Mouse (Mus musculus) spleen, adult 2 months (tissue): ENCODE data around the gene Dpyd. TPM values are rescaled to one million over a fixed set of nuclear protein-coding genes. Genes with fewer than 3 reads are reported as not detected.

Experiments used
- DNase-seq, 2 experiments: peaks; one replicate each; pipeline versions ENCODE4 v3.0.0 to v3.0.0-alpha.2; 2012 to 2021; ENCODE audit warnings: low spot score in 2 of 2, low read depth in 1 of 2
- H3K27ac ChIP-seq: fragments of 200-500 bp; 2 replicates; pipeline ENCODE4 v1.5.1; 2012; ENCODE audit warnings: low read length, inconsistent platforms; ENCODE audit not compliant: insufficient read depth
- H3K27me3 ChIP-seq: fragments of 200-500 bp; 2 replicates; pipeline ENCODE4 v1.6.1; 2012; ENCODE audit warnings: mild to moderate bottlenecking, moderate library complexity, low read length, inconsistent platforms; ENCODE audit not compliant: control insufficient read depth, insufficient read depth
- H3K36me3 ChIP-seq: fragments of 200-500 bp; 2 replicates; pipeline ENCODE4 v1.6.1; 2012; ENCODE audit warnings: mild to moderate bottlenecking, low read length, inconsistent platforms; ENCODE audit not compliant: control insufficient read depth, insufficient read depth
- H3K4me1 ChIP-seq: fragments of 200-500 bp; 2 replicates; pipeline ENCODE4 v1.6.1; 2011; ENCODE audit warnings: inconsistent platforms; ENCODE audit not compliant: control insufficient read depth, insufficient read depth, insufficient read length
- H3K4me3 ChIP-seq: fragments of 200-500 bp; 2 replicates; pipeline ENCODE4 v1.5.1; 2011; ENCODE audit warnings: mild to moderate bottlenecking, inconsistent platforms; ENCODE audit not compliant: insufficient read depth, insufficient read length; ENCODE audit errors: extremely low read depth
- CTCF ChIP-seq: fragments of 200-500 bp; IDR thresholded peaks from 2 replicates; pipeline ENCODE4 v1.5.1; 2011; ENCODE audit warnings: mild to moderate bottlenecking, inconsistent platforms; ENCODE audit not compliant: insufficient read depth, insufficient read length, insufficient replicate concordance; ENCODE audit errors: extremely low read depth
- POLR2A ChIP-seq: fragments of 200-500 bp; IDR thresholded peaks from 2 replicates; pipeline ENCODE4 v1.6.1; 2011; ENCODE audit warnings: low read depth, low read length, inconsistent platforms
- WGBS: fragments of 180-500 bp; shearing (Covaris S2); methylation state at CpG from one replicate; pipeline ENCODE4 v1.1.7; 2018; 5-methylcytosine and 5-hydroxymethylcytosine counted together
- polyA plus RNA-seq: library from polyadenylated mRNA; depleted of rRNA; stranded (reverse); fragments of >200 nt; gene quantifications from 2 replicates; pipeline ENCODE4 v1.2.3, GENCODE M21; 2012

Dpyd gene
- polyA plus RNA-seq, 1 experiment = 0.26 TPM

DNA sequence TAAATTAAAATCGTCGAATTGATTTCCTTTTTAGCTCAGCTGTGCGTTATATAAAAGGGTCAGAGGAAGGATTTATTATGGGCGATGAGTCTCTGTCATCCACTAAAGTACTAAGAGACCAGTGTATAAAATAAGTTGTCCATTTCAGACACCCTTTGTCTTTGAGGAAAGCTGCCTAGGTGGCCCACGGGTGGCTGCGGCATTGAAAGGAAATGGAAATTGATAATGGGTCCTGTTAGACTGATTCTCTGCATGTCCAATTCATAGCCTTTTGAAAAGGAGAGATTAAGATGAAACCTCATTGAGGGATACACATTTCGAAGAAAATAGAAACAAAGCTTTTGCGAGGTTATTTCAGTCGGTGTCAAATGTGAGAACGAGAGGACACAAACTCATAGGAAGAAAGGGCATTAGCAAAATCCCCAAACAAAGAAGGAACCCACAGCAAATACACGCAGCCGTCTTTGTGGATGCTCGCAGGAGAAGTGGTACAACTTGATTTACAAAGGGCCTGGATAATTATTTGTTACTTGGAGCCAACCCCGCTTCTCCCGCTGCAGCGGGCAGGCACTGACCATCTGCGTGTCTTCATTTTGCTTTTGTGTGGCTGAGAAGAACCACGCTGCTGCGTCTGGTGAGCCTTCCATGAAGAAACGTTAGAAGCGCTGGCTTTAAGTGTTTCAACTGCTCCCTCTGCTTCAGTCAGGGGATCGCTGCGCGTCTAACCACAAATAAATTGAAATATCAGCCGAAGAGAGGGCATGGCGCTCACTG, 825.6 kb downstream of the Dpyd start:
- TF ChIP-seq POLR2A = no peak
- TF ChIP-seq CTCF = no peak
- 87% methylated on average over 26 of the region's 26 CpGs for WGBS

DNA sequence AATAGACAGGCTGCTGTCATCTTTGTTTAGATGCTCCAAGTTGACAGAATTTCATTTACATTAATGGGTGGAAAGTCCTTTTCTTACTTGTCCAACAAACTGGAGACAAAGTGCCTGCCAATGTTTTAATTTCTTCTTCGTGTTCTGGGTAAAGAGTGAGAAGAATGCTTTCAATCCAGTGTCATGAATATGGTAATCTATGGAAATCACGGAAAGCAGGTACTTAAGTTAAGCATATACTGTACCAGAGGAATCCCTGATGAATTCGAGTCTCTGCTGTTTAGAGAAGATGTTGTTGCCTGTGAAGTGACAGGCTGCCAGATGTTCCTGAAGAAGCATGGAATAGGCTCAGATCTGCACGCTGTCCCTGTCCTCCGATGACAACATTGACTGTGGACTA, 835.3 kb downstream of the Dpyd start:
- Histone ChIP-seq H3K27ac (no peak overlapping the region), H3K4me3 (no peak overlapping the region), H3K36me3 (no peaks in the 10 kb centered on the region), H3K27me3 (no peaks in the 10 kb centered on the region), H3K4me1 (no peaks in the 10 kb centered on the region)
- WGBS = 63% methylated on average over 5 of the region's 5 CpGs
- TF ChIP-seq CTCF (no peak), POLR2A (no peak)
- DNase-seq = no peak

More for the DNA sequence above, 825.6 kb downstream of the Dpyd start:
- Histone ChIP-seq H3K4me1 (no peaks in the 10 kb centered on the region), H3K4me3 (no peak overlapping the region), H3K27me3 (no peaks in the 10 kb centered on the region), H3K36me3 (no peaks in the 10 kb centered on the region), H3K27ac (no peak overlapping the region)
- DNase-seq = no peak

DNA sequence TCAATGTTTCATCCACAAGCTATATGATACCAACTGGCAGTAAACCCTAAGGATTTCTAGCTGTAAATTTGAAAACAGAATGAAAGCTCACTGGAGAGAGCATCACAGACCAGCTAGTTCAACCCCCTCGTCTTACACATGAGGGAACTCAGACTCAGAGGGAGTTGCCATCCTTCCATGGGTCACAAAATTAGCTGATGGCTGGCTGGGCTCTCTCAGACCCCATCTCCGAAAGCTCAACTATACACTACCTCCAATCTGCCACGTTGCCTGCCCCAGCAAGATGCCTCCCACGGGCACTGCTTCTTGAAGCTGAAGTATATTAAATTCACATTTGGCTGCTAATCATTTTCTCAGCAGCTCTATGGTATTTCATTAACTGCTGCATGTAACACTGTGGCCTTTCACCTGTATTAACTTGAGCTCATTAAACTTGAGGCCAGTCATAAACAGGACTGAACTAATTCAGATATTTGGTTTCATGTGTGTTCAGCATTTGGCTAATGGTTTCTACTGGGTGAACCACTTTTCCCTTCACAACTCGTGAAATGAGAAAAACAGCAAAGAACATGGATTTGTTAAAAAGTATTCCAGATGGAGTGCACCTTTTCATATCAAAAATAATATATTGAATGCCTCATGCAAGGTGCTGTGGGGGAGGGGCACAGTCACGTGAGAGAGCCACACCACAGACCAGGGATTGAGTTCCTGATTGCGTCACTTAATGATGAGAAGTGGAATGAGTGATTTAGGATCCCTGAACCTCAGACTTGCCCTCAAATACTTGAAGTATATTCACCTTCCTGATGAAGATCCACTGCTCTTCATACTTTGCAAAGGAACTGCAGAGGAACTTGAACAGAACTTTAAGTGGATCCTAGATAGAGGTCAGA, 841.2 kb downstream of the Dpyd start:
- DNase-seq = no peak
- Histone ChIP-seq H3K27ac (no peak overlapping the region), H3K36me3 (no peaks in the 10 kb centered on the region), H3K27me3 (no peaks in the 10 kb centered on the region), H3K4me3 (no peak overlapping the region), H3K4me1 (no peaks in the 10 kb centered on the region)
- 69% methylated on average over 7 of the region's 7 CpGs for WGBS
- TF ChIP-seq POLR2A (no peak), CTCF (no peak)

DNA sequence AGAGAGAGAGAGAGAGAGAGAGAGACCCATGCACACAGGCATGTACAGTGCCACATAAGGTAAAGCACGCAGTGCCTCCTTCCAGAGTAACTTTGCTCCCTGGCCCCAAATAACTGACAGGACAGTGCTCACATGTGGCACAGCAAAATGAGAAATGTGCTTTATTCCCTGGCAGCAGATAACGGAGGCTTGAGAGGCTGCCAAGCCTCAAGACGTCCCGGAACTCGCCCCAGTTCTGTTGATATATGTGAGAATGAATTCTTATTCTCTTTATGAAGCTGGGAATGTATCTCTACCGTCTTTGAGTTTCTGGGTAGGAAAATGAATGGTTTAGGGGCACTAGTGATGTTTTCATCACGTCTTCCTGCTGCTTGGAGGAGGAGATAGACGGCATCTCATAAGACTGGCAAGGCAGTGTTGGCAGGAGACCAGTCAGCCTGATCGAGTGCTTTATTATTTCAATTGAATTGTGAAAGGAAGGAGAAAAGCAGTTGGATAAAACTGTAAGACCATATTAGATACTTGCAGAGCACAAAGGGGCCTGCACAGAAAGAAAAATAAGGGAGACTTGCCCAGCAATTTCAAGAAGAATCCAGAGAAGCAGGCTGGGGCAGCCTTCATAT, 857.3 kb downstream of the Dpyd start:
- H3K27me3 ChIP-seq = no peaks in the 10 kb centered on the region
- H3K36me3 ChIP-seq = no peaks in the 10 kb centered on the region
- H3K4me3 ChIP-seq = no peak overlapping the region
- H3K4me1 ChIP-seq = no peaks in the 10 kb centered on the region
- WGBS = 83% methylated on average over 9 of the region's 9 CpGs
- TF ChIP-seq POLR2A (no peak), CTCF (no peak)
- no peak overlapping the region for H3K27ac ChIP-seq
- DNase-seq = no peak

DNA sequence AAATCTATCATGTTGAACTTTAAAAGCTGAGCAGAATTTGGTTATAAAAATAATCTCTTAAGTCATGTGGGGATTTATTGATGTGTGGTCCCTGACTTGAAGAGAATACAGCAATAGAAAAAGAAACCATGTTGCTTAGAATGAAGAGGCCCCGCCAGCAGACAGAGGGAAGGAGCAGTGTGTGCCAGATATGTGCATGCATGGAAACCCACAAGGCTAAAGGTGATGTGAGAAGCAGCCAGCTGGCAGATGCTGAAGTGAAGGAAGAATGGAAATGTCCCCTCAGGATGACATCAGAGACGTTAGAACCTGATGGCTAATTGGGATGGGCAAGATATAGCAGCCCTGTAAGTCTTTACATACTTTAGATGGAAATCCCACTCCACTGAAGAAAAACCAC, 857.8 kb downstream of the Dpyd start:
- no peaks in the 10 kb centered on the region for H3K4me1 ChIP-seq
- no peak for DNase-seq
- H3K27me3 ChIP-seq = no peaks in the 10 kb centered on the region
- no peak overlapping the region for H3K27ac ChIP-seq
- 63% methylated on average over 2 of the region's 2 CpGs for WGBS
- H3K36me3 ChIP-seq = no peaks in the 10 kb centered on the region
- TF ChIP-seq CTCF = no peak
- no peak for TF ChIP-seq POLR2A
- no peak overlapping the region for H3K4me3 ChIP-seq

DNA sequence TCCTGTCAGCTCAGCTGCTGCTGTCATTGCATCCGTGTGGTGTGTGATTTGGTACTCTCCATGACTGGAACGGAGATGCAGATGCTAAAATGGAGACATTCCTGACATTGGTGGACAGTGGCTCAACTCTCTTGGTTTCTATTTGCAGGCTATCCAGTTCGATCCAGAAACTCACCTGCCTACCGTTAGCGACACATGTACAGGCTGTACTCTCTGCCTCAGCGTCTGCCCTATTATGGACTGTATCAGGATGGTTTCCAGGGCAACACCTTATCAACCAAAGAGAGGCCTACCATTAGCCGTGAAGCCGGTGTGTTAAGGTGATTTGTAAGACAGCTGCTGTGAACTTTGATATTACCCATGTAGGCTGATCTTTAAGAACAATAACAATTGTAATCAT, 869.4 kb downstream of the Dpyd start:
- TF ChIP-seq POLR2A (no peak), CTCF (no peak)
- 86% methylated on average over 8 of the region's 8 CpGs for WGBS
- H3K27ac ChIP-seq = no peak overlapping the region
- no peak overlapping the region for H3K4me3 ChIP-seq
- no peaks in the 10 kb centered on the region for H3K4me1 ChIP-seq
- no peaks in the 10 kb centered on the region for H3K36me3 ChIP-seq
- H3K27me3 ChIP-seq = no peaks in the 10 kb centered on the region
- DNase-seq = no peak
